Mouse (Mus musculus) lung, postnatal 4 days (tissue): Measurements from ENCODE around the gene Gm5148.
A peak's percentile ranks its signal among the peaks of the same experiment; 100 is the strongest.

Experiments used
- DNase-seq, 2 experiments: peaks; one replicate each; pipeline ENCODE4 v3.0.0; 2021

The Gm5148 gene

DNA sequence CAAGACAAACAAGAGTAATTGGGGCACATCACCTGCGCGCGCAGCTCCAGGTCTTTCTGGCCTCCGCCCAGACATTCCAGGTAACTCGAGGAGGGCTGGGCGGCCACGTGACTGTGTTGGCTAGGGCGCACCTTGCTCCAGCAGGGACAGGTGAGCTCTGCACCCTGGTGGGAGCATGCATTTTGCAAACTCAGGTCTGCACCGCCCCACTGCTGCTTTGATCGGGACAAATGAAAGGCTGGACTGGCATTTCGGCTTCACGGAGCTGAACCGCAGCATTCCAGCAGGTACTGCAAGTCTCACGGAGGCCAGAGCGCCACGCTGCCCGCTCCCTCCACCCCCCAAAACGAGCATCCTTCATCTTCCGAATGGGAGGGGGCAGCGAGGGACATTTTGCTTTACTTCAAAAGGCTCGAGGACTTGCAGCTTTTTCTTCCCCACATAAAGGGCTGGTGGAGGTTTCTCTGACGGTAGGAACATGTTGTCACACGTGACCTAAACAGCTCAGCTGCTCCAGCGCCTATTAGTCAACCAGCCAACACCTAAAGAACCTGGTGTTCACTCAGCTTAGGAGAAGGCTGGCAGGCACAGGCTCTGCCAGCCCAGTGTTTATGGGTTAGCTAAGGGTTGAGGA, at the start of gene Gm5148:
Gene Gm5148, minus strand, starts transcription at position 320 of the 634 bp plus-strand sequence.
- DNase-seq = peak; percentile 87 to 95

DNA sequence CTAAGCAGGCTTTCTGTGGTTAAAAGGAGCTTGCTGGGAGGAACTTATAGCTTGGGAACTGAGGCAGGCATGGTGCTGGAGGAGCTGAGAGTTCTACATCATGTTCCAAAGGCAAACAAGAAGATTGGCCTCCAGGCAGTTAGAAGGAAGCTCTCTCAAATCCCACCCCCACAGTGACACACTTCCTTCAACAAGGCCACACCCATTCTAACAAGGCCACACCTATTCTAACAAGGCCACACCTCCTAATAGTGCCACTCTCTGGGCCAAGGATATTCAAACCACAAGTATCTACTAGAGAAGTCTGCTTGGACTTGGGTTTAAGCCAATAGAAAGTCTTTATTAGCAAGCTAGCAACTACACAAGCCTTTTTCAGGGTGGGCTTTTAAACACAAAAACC, 46.7 kb upstream of the Gm5148 start:
- no peak for DNase-seq

DNA sequence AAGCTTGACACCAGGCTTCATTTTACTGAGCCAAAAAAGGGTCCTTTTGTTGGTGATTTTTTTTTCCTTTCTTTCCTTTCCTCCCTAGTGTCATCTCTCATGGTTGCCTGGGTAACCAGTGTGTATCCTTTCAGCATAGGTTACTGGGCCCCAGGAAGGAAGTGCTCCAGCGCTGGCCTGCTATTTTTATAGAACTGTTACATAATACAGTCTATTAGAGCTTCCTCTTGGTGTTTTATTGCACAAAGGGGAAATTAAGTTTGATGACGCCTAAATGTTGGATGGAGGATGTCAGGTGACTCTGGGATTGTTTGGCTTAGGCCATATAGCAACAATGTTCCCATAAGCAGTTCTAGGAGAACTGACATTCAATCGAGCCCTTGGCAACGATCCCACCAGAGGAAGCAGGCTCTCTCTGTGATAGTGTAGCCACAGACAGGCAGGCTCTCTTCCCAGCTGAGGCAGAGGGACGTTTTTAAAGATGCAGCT, 45.0 kb upstream of the Gm5148 start:
- peak; percentile 83 to 85 for DNase-seq

DNA sequence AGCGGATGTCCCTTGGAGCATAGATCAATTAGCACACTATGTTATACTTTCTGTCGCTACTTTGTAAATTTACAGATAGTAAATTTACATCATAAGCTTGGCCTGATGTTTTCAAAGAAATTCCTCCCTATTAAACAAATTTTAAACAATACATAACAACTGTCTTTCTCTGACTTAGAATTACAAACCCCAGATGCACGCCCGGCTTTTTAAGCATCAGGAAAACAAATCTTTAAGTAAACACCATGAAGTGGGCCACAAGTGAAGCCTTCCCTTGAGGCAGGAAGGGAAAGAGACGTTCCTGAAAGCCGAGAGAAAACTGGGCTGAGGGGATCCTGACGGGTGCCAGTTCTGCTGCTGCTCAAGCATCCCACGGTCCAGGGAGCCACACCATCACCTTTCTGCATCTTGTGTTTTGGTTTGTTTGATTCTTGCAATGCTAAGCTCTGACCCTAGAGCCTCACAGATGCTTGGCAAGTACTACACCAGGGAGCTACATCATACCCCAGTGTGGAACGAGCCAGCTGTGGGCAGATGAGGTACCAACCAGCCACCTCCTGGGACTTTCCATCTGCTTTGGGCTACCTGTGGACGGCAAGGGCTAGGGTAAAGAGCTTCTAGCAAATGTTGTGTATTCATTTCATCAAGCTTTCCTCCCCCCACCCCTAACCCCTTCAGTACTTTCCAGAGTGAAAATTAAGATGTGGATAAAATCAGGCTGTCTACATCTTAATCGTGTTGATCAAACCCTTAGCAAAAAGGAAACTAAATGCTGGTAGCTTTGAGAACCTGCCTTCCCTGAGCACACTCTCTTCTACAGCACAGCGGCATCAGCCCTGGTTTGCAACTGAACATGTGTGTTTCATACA, 43.1 kb upstream of the Gm5148 start:
- no peak for DNase-seq

DNA sequence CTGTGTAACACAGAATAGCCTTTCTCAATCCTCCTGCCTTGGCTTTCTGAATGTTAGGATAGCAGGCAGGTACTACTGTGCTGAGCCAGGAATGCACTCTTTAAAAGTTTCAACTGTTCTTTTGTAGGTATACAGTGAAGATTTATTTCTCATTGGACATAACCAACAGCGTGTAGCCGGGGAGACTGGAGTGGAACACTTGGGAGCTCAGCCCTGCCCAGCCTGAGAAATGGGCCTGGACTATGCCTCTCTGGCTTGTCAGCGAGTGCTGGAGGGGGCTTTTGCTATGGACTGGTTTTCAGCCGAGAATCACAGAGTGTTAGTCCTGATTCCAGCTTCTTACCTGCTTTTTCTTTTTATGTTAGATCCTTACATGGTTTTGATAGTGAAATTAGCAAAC, 42.3 kb upstream of the Gm5148 start:
- DNase-seq = no peak

DNA sequence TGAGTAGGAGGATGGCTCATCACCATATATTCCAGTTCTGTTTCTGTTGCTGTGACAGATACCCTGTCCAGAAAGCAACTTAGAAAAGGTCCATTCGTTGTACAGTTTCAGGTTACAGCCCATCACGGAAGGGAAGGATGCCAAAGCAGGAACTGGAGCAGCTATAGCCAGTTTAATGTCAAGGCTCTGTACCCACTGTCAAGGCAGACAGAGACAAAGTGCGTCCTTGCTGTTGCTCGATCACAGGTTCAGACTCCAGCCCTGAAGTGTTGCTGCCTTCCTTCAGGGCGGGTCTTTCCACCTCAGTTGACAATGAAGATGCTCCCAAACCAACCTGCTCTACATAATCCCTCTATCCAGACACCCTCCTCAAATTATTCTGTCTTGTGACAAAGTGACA, 41.7 kb upstream of the Gm5148 start:
- DNase-seq = no peak

DNA sequence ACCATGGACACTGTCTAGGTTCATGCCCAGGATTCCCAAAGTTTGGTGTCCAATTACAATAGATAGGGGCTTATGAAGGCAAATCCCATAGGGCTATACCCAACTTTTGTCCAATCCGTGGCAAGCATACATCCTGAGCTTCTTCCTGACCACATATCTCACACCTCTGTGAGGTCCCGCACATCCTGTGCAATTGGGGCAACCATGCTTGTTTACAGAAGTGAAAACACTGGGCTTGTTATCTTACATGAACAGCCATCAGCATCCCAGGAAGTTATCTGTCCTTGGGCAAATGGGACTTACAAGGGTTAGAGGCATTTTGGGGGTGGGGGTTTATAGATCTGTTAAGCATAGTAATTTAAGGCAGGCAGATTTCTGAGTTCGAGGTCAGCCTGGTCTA, 41.0 kb upstream of the Gm5148 start:
- no peak for DNase-seq

DNA sequence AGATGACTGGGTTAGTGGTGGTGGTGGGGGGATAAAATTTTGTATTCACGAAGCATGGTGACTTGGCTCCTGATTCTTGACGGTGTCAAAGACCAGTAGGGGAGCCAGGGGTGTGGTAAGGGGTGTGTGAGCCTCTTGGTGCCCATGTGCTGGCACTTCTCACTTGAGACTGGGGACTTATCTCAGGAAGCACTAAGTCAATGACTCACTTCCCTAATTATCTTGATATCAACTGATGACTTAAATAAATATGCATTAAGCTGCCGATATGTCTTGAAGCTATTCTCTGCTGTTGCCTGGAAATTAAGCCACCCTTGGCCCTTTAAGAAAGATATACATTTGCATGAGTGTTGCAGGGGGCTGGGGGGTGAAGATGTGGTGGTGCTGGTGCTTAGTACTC, 38.0 kb upstream of the Gm5148 start:
- DNase-seq = no peak

DNA sequence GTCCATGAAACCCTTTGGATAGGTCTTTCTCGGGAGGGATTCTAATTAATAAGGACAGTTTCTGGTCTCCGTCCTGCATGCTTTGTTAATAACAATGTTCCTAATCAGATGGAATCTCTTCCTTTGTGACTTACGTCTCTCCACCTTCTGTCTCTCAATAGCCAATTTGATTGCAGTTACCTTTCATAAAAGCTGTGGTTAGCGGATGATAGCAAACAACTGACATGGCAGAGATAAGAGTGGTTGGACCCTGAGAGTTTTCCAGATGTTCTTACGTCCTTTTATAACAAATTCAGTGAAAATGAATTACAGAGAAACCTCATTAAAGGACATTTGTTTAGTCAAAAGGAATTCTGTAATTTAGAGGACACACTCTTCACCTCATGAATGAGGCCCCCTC, 37.5 kb upstream of the Gm5148 start:
- DNase-seq = no peak

DNA sequence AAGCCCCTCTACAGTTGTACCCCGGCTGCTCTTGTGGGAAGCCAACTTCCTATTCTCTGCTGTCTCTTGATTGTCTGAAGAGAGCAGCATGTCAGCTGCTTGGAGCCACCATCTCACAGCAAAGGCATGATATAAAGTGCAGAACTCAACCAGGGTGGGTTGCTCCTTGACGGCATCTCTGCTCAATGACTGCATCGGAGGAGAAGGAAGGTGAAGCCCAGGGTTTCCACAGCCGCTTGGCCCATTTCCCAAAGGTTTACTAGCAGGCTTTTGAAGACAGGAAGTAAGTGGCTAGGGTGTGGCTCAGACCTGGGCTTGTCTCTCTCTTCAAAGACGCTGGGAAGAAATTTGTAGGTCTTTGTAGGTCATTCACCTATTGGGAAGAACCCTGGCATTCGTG, 36.6 kb upstream of the Gm5148 start:
- peak in 1 of 2 experiments; percentile 35 for DNase-seq

DNA sequence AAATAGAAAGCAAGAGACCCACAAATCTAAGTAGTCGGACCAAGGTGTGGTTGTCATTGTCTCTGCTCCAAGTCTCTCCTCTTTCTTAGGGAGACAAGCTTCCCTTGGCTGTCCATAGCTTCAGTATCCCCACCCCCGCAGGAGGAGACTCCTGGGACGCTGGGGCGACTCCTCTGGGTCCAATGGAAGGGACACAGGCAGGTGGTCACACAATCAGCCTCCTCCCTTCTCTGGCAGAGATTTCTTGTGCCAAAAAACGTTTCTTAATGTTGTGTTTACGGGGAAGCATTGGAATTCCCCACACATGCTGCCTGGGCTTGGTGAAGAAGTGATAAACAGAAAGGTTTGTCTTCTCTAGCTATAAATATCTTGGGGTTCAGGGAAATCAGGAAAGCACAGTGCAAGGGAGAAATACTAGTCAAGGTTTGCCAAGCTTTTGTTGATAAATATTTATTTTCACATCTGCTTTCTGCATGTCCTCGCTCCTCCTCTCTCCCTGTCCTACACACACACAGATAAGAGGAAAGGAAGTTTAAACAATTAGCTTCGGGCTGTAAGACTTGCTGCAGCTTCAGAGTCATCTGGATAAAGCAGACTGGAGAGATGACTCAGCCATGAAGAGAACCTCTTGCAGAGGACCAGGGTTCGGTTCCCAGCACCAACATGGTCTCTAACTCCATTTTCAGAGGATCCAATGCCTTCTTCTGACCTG, 34.5 kb upstream of the Gm5148 start:
- peak; percentile 40 to 60 for DNase-seq

DNA sequence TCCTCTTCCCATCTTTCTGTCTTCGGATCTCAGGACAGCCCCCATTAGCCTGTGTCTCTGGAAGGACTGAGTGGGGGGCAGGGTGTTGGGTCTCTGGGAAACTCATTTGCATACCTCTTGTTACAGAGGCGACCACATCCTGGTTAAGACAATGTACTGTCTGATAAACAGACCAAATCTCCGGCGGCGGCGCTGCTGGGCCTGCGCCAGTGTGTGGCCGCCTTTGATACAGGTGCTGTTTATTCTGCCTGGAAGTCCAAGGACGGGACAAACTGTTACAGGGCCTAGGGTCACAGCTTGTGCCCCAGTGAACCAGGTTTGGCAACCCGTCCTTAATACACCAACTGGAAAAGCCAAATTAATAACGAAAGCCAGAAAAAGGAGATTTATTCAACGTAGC, 33.8 kb upstream of the Gm5148 start:
- peak; percentile 65 to 81 for DNase-seq

DNA sequence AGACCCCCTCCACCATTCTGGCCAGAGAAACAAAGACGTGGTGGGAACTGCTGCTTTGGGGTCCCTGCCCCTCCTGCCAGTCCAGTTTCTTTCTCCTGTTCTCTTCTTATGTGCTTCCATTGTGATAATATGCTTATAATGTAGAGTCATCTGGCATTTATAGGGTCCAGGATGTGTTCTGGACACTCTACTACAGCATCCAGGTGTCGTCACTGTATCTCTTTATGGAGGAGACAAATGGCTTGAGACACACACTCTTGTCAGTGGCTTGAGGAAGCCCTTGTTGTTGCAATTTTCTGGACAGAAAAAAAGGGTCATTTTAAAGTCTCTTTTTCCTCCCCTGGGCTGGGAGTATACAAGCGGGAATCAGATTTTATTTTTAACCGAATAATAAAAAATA, 33.3 kb upstream of the Gm5148 start:
- DNase-seq = no peak

DNA sequence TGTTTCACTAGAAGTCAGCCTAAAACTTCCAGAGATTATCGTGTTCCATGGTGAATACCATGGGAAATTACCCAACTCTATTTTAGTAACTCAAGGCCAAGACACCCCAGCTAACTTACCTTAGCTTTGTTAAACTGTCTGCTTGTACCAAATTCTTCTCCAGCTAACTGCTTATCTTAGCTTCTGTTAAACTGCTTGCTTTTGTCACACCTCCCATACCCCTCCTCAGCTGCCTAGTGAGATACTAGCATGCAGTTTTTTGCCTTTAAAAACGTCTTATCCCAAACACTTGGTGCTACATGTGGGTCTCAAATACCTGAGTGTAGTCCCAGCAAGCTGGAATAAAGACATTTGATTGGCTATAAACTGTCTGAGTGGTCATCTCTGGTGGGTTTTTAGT, 31.7 kb upstream of the Gm5148 start:
- no peak for DNase-seq

DNA sequence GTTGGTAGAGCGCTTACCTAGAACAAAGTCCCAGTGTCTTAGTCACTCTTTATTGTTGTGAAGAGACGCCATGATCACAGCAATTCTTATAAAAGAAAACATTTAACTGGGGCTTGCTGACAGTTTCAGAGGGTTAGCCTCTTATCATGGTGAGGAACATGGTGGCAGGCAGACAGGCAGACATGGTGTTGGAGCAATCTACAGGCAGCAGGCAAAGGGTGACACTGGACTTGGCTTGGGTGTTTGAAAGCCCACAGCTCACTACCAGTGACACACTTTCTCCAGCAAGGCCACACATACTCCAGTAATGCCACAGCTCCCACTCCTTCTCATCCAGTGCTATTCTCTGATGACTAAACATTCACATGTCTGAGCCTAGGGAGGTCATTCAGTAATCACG, 30.3 kb upstream of the Gm5148 start:
- DNase-seq = no peak

DNA sequence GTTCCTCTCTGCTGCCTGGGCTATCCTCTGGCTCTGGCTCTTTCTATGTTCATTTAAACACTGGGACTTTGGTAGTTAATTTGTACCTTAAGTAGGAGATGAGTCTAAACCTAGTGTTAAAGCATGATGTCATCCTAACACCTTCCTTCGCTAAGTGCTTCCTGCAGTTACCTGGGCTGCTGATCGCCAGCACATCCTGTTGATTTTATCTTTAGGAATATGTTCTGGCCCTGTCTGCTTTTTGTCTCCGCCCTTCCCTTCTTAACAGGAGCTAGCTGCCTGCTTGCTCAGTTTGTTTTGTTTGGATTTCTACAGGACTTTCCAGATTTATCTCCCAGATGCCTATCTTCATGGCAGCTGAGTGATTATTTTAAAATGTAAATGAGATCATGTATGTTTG, 28.9 kb upstream of the Gm5148 start:
- no peak for DNase-seq

DNA sequence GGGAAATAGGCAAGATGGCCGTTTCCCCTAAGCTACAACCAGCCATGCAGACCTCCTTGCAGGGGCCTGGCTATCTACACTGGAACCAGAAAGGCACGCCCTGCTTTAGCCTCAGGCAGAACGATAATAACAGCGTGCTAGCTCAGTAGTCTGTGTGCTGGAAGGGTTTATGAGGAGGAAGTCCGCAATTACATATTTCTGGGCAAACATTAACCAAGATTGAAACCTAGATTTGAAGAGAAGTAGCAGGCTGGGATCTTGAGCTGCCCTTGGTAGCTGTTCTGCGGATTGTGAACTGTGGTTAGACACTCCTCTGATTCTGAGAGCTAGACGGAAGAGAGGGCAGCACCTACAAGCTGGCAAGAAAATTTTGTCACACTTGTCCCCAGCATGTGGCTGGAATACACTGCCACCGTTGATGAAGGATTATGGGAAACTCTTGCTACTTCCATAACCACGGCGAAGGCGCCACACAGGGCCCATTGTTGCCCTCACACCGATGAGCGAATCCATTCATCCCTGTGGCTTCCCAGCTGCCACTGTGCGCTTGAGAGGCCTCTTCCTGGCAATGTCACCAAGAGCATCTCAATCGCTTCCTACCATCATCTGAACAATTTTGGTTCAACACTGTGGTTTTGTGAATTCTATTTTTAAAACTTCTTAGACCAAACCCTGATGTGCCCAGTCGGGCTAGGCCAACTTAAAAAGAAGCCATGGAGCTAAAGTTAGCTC, 23.9 kb upstream of the Gm5148 start:
- DNase-seq = peak; percentile 58 to 60

DNA sequence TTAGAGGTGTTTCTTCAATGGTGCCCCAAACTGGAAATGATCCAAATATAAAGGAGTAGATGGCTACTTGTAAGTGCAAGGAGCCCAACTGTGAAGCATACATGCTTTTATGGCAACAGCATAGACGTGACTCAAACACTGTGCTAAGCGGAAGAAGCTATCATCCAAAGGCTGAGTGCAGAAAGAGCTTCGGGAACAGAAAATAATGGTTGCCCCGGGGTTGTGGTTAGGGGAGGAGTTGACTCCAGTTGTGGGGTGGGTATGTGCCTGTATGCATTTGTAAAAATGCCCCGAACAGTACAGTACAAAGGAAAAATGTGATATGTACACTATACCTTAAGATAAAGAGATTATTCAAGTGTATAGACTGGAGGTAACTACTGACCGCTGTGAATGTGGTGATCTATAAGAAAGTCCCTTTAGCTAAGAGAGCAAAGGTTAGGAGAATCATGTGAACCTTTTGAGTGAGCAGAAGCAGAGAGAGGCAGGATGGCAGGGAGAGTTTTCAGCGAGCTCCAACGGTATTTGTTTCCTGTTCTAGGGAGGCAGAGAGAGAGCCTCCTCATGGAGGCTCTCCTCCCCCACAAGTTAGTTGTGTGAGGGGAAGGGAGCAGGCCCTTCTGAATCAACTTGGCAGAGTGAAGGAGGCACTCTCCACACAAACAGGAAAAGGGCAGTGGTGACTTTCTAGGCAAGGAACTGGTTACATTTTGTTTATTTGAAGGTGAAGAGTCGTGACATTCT, 23.1 kb upstream of the Gm5148 start:
- DNase-seq = no peak

DNA sequence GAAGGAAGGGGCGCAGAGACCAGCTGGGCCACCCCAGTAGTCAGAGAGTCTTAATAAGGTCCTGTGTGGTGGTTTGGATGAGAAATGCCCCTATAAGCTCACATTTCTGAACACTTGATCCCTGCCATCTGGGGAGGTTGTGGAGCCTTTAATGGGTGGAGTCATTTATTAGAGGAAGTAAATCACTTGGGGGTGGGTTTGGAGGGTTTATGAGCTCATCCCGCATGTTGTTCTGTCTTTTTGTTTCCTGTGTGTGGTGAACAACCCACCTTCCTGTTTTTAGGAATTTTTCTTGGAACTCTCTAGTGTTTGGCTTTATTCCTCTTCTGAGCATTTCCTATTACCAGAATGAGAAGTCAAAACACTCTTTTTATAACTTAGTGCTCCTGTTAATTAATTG, 19.8 kb upstream of the Gm5148 start:
- DNase-seq = no peak

DNA sequence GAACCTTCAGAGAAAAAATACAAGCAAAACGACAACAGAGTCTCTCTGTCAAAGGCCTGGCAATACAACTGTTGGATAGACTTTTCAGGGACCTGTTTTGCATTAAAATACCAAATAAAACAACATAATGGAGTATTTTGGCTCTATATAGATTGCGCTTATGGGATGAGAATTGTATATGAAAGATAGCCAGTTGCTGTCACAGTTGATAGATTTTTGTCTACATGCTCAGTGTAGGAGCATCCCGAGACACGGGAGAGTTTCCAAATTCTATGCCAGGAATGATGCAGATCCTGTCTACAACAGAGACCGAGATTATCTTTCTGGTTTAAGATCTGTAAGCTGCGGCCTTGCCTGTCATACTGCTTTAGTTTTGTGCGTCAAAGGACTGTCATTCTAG, 15.7 kb upstream of the Gm5148 start:
- DNase-seq = no peak

DNA sequence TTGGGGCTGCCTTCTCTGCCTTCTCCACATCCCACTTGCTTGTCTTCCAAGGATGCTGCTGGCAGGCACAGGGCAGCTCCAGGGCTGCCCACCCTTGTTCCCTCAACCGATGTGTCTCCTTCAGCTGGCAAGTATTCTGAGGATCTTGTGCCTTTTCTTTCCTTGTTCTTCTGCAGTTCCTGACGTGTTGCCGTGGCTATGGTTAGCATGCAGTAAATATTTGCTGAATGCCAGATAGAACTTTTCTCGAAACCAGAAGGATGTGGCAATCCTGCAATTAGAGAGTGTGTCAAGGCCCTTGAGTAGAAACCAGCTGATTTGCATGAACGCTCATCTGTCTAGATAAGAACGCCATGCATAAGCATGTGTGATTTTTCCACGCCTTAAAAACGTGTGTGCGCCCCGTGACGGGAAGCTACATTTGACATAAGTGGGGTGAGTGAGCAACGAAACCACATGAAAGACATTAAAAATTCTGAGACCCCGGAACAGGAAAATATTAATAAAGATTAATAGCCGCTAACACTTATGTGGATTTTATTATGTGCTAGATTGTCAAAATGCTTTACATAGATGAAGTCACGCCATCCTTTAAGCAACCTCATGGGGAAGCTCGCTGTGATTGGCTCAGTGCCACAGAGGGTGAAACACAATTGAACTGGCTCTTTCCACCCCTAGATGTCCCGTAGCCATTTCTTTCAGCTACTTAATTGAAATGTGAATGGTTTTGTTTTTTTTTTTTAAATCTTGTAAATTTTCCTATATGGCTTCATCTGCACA, 14.1 kb upstream of the Gm5148 start:
- peak; percentile 56 to 66 for DNase-seq
